Mouse (Mus musculus) frontal cortex, adult 2 months (tissue): ENCODE data around the gene Cyp2j7. TPM values are rescaled to one million over a fixed set of nuclear protein-coding genes. Genes with fewer than 3 reads are reported as not detected.
"Not testable (repeated sequence)": the region's sequence is repeated elsewhere in the genome, so short reads cannot be mapped to it uniquely, and the experiment has no call there.

Experiments used
- DNase-seq, 2 experiments: peaks; one replicate each; pipeline ENCODE4 v3.0.0; 2022; ENCODE audit warnings: low spot score in 1 of 2; ENCODE audit errors: extremely low spot score in 1 of 2
- polyA plus RNA-seq: library from polyadenylated mRNA; depleted of rRNA; stranded (reverse); fragments of >200 nt; gene quantifications from 2 replicates; pipeline ENCODE4 v1.2.3, GENCODE M21; 2012; rRNA removed

Cyp2j7 gene
- polyA plus RNA-seq = not detected in 2 replicates

GRCm38 (mm10) chr4:96236559-96236958 is at the start of gene Cyp2j7:
Gene Cyp2j7, minus strand, starts transcription at chr4:96236659.
- no peak for DNase-seq

- DNase-seq = not testable (repeated sequence)
Measured at GRCm38 (mm10) chr4:96276896-96277295, 40.4 kb upstream of the Cyp2j7 start.

- DNase-seq = peak; percentile 16 to 82
Measured at GRCm38 (mm10) chr4:96273907-96274306, 37.4 kb upstream of the Cyp2j7 start.

GRCm38 (mm10) chr4:96196701-96197100 is 39.8 kb downstream of the Cyp2j7 start:
- no peak for DNase-seq

- DNase-seq = not testable (repeated sequence)
Measured at GRCm38 (mm10) chr4:96189321-96189720, 47.1 kb downstream of the Cyp2j7 start.

- not testable (repeated sequence) for DNase-seq
Measured at GRCm38 (mm10) chr4:96188671-96189070, 47.8 kb downstream of the Cyp2j7 start.

GRCm38 (mm10) chr4:96188146-96188545 is 48.3 kb downstream of the Cyp2j7 start:
- not testable (repeated sequence) for DNase-seq

- DNase-seq = not testable (repeated sequence)
Measured at GRCm38 (mm10) chr4:96184716-96185115, 51.7 kb downstream of the Cyp2j7 start.

GRCm38 (mm10) chr4:96162839-96163238 is 73.6 kb downstream of the Cyp2j7 start:
- DNase-seq = no peak

GRCm38 (mm10) chr4:96161575-96161974 is 74.9 kb downstream of the Cyp2j7 start:
- no peak for DNase-seq

Other genes with a start within 250 kb of the Cyp2j7 start
- gene Cyp2j13, start 159.1 kb downstream of the Cyp2j7 start, polyA plus RNA-seq = 0.02 and 0.08 TPM in 2 replicates
- gene Cyp2j12, start 95.5 kb downstream of the Cyp2j7 start, polyA plus RNA-seq = 2.6 TPM in 2 replicates
- gene Cyp2j11, start 112.0 kb upstream of the Cyp2j7 start, polyA plus RNA-seq = not detected in 2 replicates